Mouse (Mus musculus): ENCODE data around the gene Dnm3. TPM values are rescaled to one million over a fixed set of nuclear protein-coding genes. Genes with fewer than 3 reads are reported as not detected.

The Dnm3 gene
- total RNA-seq, 1 experiment from 2014 or later = 1.5 TPM

GRCm38 (mm10) chr1:162188744-162189143 lies 289.1 kb downstream of the Dnm3 start:
- no peak for ATAC-seq (replicated peaks; ENCODE audit: insufficient number of reproducible peaks, low FRiP score, low TSS enrichment, poor library complexity, severe bottlenecking)

GRCm38 (mm10) chr1:162187352-162188120 lies 290.3 kb downstream of the Dnm3 start:
- ATAC-seq (replicated peaks; ENCODE audit: insufficient number of reproducible peaks, low FRiP score, low TSS enrichment, poor library complexity, severe bottlenecking) = no peak

- no peak for ATAC-seq (replicated peaks; ENCODE audit: insufficient number of reproducible peaks, low FRiP score, low TSS enrichment, poor library complexity, severe bottlenecking)
Measured at GRCm38 (mm10) chr1:162186470-162187351, 291.1 kb downstream of the Dnm3 start.

GRCm38 (mm10) chr1:162184003-162184748 lies 293.7 kb downstream of the Dnm3 start:
- no peak for ATAC-seq (replicated peaks; ENCODE audit: insufficient number of reproducible peaks, low FRiP score, low TSS enrichment, poor library complexity, severe bottlenecking)

GRCm38 (mm10) chr1:162183438-162183837 lies 294.4 kb downstream of the Dnm3 start:
- ATAC-seq (replicated peaks; ENCODE audit: insufficient number of reproducible peaks, low FRiP score, low TSS enrichment, poor library complexity, severe bottlenecking) = no peak

GRCm38 (mm10) chr1:162181187-162181975 lies 296.5 kb downstream of the Dnm3 start:
- ATAC-seq (replicated peaks; ENCODE audit: insufficient number of reproducible peaks, low FRiP score, low TSS enrichment, poor library complexity, severe bottlenecking) = no peak

- no peak for ATAC-seq (replicated peaks; ENCODE audit: insufficient number of reproducible peaks, low FRiP score, low TSS enrichment, poor library complexity, severe bottlenecking)
Measured at GRCm38 (mm10) chr1:162180451-162180850, 297.4 kb downstream of the Dnm3 start.

GRCm38 (mm10) chr1:162179401-162179800 lies 298.4 kb downstream of the Dnm3 start:
- ATAC-seq (replicated peaks; ENCODE audit: insufficient number of reproducible peaks, low FRiP score, low TSS enrichment, poor library complexity, severe bottlenecking) = no peak

- ATAC-seq (replicated peaks; ENCODE audit: insufficient number of reproducible peaks, low FRiP score, low TSS enrichment, poor library complexity, severe bottlenecking) = no peak
Measured at GRCm38 (mm10) chr1:162172806-162173205, 305.0 kb downstream of the Dnm3 start.

- no peak for ATAC-seq (replicated peaks; ENCODE audit: insufficient number of reproducible peaks, low FRiP score, low TSS enrichment, poor library complexity, severe bottlenecking)
Measured at GRCm38 (mm10) chr1:162163687-162164484, 313.9 kb downstream of the Dnm3 start.

- no peak for ATAC-seq (replicated peaks; ENCODE audit: insufficient number of reproducible peaks, low FRiP score, low TSS enrichment, poor library complexity, severe bottlenecking)
Measured at GRCm38 (mm10) chr1:162162677-162163076, 315.2 kb downstream of the Dnm3 start.

GRCm38 (mm10) chr1:162162249-162162648 lies 315.6 kb downstream of the Dnm3 start:
- ATAC-seq (replicated peaks; ENCODE audit: insufficient number of reproducible peaks, low FRiP score, low TSS enrichment, poor library complexity, severe bottlenecking) = no peak

- ATAC-seq (replicated peaks; ENCODE audit: insufficient number of reproducible peaks, low FRiP score, low TSS enrichment, poor library complexity, severe bottlenecking) = no peak
Measured at GRCm38 (mm10) chr1:162160718-162161117, 317.1 kb downstream of the Dnm3 start.

- ATAC-seq (replicated peaks; ENCODE audit: insufficient number of reproducible peaks, low FRiP score, low TSS enrichment, poor library complexity, severe bottlenecking) = no peak
Measured at GRCm38 (mm10) chr1:162158486-162158885, 319.3 kb downstream of the Dnm3 start.

GRCm38 (mm10) chr1:162157659-162158058 lies 320.2 kb downstream of the Dnm3 start:
- ATAC-seq (replicated peaks; ENCODE audit: insufficient number of reproducible peaks, low FRiP score, low TSS enrichment, poor library complexity, severe bottlenecking) = no peak

GRCm38 (mm10) chr1:162156873-162157272 lies 321.0 kb downstream of the Dnm3 start:
- no peak for ATAC-seq (replicated peaks; ENCODE audit: insufficient number of reproducible peaks, low FRiP score, low TSS enrichment, poor library complexity, severe bottlenecking)

- ATAC-seq (replicated peaks; ENCODE audit: insufficient number of reproducible peaks, low FRiP score, low TSS enrichment, poor library complexity, severe bottlenecking) = no peak
Measured at GRCm38 (mm10) chr1:162155546-162155945, 322.3 kb downstream of the Dnm3 start.

- no peak for ATAC-seq (replicated peaks; ENCODE audit: insufficient number of reproducible peaks, low FRiP score, low TSS enrichment, poor library complexity, severe bottlenecking)
Measured at GRCm38 (mm10) chr1:162153118-162153517, 324.7 kb downstream of the Dnm3 start.
